Mouse (Mus musculus): ENCODE measurements around the gene Pi16. TPM values are rescaled to one million over a fixed set of nuclear protein-coding genes. Genes with fewer than 3 reads are reported as not detected.

Gene Pi16
- polyA plus RNA-seq, 2 experiments = 0.39 to 0.97 TPM

- 71% methylated on average over 18 of the region's 18 CpGs for WGBS (ENCODE audit: insufficient replicate concordance)
- TF ChIP-seq CTCF (IDR thresholded peaks at IDR 0.05; ENCODE audit: low read depth) (no peak), EP300 (IDR thresholded peaks at IDR 0.05; ENCODE audit: low read depth) (no peak)
- DNase-seq (ENCODE audit: low read depth in 3 of 3, low spot score in 3 of 3) (no peak), ATAC-seq (ENCODE audit: insufficient read depth) (no peak)
- peaks cover 3% of the 10 kb centered on the region; the same call in 1 of the 2 replicates for H3K36me3 ChIP-seq (replicated peaks; ENCODE audit: control insufficient read depth, insufficient read depth, low read depth)
- no peak overlapping the region for H3K9ac ChIP-seq (replicated peaks)
- H3K27ac ChIP-seq = no peak overlapping the region
- no peaks in the 10 kb centered on the region for H3K27me3 ChIP-seq (ENCODE audit: control insufficient read depth, insufficient read depth, low read length)
- H3K4me2 ChIP-seq (ENCODE audit: low read depth) = no peak overlapping the region
- H3K4me3 ChIP-seq (ENCODE audit: insufficient read depth in 1 of 2, low read depth in 2 of 2, low read length in 2 of 2) = no peak overlapping the region
- no peaks in the 10 kb centered on the region for H3K9me3 ChIP-seq (ENCODE audit: control insufficient read depth, low read length)
- H3K4me1 ChIP-seq (replicated peaks; ENCODE audit: control insufficient read depth in 2 of 2, insufficient read depth in 2 of 2, low read length in 1 of 2) = peaks cover 0 to 4% of the 10 kb centered on the region in 2 experiments; a peak in 2 of 4 replicates
Observed at GRCm38 (mm10) chr17:29340406-29341261, 23.2 kb downstream of the Pi16 start.

- DNase-seq (ENCODE audit: low read depth in 3 of 3, low spot score in 3 of 3) = no peak
- Histone ChIP-seq H3K4me1 (replicated peaks; ENCODE audit: control insufficient read depth in 2 of 2, insufficient read depth in 2 of 2, low read length in 1 of 2) (peaks cover 5 to 10% of the 10 kb centered on the region in 2 experiments), H3K4me3 (ENCODE audit: insufficient read depth in 1 of 2, low read depth in 2 of 2, low read length in 2 of 2) (no peak overlapping the region), H3K4me2 (ENCODE audit: low read depth) (no peak overlapping the region), H3K9ac (replicated peaks) (no peak overlapping the region), H3K27me3 (ENCODE audit: control insufficient read depth, insufficient read depth, low read length) (no peaks in the 10 kb centered on the region), H3K36me3 (replicated peaks; ENCODE audit: control insufficient read depth, insufficient read depth, low read depth) (peaks cover 3% of the 10 kb centered on the region; the same call in 1 of the 2 replicates), H3K9me3 (ENCODE audit: control insufficient read depth, low read length) (no peaks in the 10 kb centered on the region), H3K27ac (no peak overlapping the region)
- peak; percentile 20; the same call in 1 of the 2 replicates for ATAC-seq (ENCODE audit: insufficient read depth)
- peak; percentile 35 for TF ChIP-seq CTCF (IDR thresholded peaks at IDR 0.05; ENCODE audit: low read depth)
- no peak for TF ChIP-seq EP300 (IDR thresholded peaks at IDR 0.05; ENCODE audit: low read depth)
- WGBS (ENCODE audit: insufficient replicate concordance) = 39% methylated on average over 9 of the region's 9 CpGs
Observed at GRCm38 (mm10) chr17:29341591-29342003, 24.1 kb downstream of the Pi16 start.

- 46% methylated on average over 13 of the region's 13 CpGs for WGBS (ENCODE audit: insufficient replicate concordance)
- Histone ChIP-seq H3K9me3 (ENCODE audit: control insufficient read depth, low read length) (no peaks in the 10 kb centered on the region), H3K4me2 (ENCODE audit: low read depth) (no peak overlapping the region), H3K4me1 (replicated peaks; ENCODE audit: control insufficient read depth in 2 of 2, insufficient read depth in 2 of 2, low read length in 1 of 2) (peaks cover 9 to 15% of the 10 kb centered on the region in 2 experiments), H3K27me3 (ENCODE audit: control insufficient read depth, insufficient read depth, low read length) (no peaks in the 10 kb centered on the region), H3K9ac (replicated peaks) (no peak overlapping the region), H3K4me3 (ENCODE audit: insufficient read depth in 1 of 2, low read depth in 2 of 2, low read length in 2 of 2) (no peak overlapping the region), H3K27ac (no peak overlapping the region), H3K36me3 (replicated peaks; ENCODE audit: control insufficient read depth, insufficient read depth, low read depth) (peaks cover 3% of the 10 kb centered on the region; the same call in 1 of the 2 replicates)
- DNase-seq (ENCODE audit: low read depth in 3 of 3, low spot score in 3 of 3) (no peak), ATAC-seq (ENCODE audit: insufficient read depth) (peak; percentile 34; the same call in 1 of the 2 replicates)
- TF ChIP-seq EP300 (IDR thresholded peaks at IDR 0.05; ENCODE audit: low read depth) (no peak), CTCF (IDR thresholded peaks at IDR 0.05; ENCODE audit: low read depth) (no peak)
Observed at GRCm38 (mm10) chr17:29342010-29342910, 24.8 kb downstream of the Pi16 start.

GRCm38 (mm10) chr17:29343241-29343640 lies 25.8 kb downstream of the Pi16 start:
- TF ChIP-seq CTCF (IDR thresholded peaks at IDR 0.05; ENCODE audit: low read depth) (no peak), EP300 (IDR thresholded peaks at IDR 0.05; ENCODE audit: low read depth) (no peak)
- no peak overlapping the region for H3K27ac ChIP-seq
- DNase-seq (ENCODE audit: low read depth in 3 of 3, low spot score in 3 of 3) = no peak
- no peaks in the 10 kb centered on the region for H3K36me3 ChIP-seq (replicated peaks; ENCODE audit: control insufficient read depth, insufficient read depth, low read depth)
- no peak for ATAC-seq (ENCODE audit: insufficient read depth)
- H3K4me1 ChIP-seq (replicated peaks; ENCODE audit: control insufficient read depth in 2 of 2, insufficient read depth in 2 of 2, low read length in 1 of 2) = peaks cover 9 to 18% of the 10 kb centered on the region in 2 experiments
- H3K9me3 ChIP-seq (ENCODE audit: control insufficient read depth, low read length) = no peaks in the 10 kb centered on the region
- no peak overlapping the region for H3K4me3 ChIP-seq (ENCODE audit: insufficient read depth in 1 of 2, low read depth in 2 of 2, low read length in 2 of 2)
- H3K9ac ChIP-seq (replicated peaks) = no peak overlapping the region
- H3K27me3 ChIP-seq (ENCODE audit: control insufficient read depth, insufficient read depth, low read length) = no peaks in the 10 kb centered on the region
- WGBS (ENCODE audit: insufficient replicate concordance) = 80% methylated on average over 5 of the region's 5 CpGs
- no peak overlapping the region for H3K4me2 ChIP-seq (ENCODE audit: low read depth)
